Mouse (Mus musculus): Measurements from ENCODE around the gene Zfp804a. TPM values are rescaled to one million over a fixed set of nuclear protein-coding genes. Genes with fewer than 3 reads are reported as not detected.

The Zfp804a gene
- polyA plus RNA-seq, 1 experiment, result not detected

DNA sequence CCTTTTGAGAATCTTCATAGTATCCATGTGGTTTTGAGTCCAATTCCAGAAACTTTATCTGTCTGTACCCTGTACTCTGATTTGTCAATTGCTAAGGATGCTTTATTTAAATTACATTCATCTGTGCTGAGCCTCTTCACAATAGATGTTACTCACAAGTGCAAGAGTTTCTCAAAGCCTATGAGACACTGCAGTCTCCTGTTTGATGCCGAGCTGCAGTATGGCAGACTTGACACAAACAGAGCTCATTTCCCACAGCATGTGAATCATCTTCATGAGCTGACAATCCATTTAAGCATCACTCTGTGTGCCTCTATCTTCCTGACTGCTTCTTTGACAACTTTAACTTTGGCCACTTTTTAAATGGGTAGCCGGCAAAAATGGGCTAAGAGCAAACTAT, 60.6 kb downstream of the Zfp804a start:
- Histone ChIP-seq H3K27ac (ENCODE audit: insufficient read depth, low read length) (no peak overlapping the region), H3K27me3 (ENCODE audit: control insufficient read depth, insufficient read depth, low read length, poor library complexity, severe bottlenecking) (no peaks in the 10 kb centered on the region)
- TF ChIP-seq POLR2A (IDR thresholded peaks at IDR 0.05; ENCODE audit: insufficient read depth, low read length) (no peak), CTCF (IDR thresholded peaks at IDR 0.05; ENCODE audit: low read depth, low read length) (no peak), EP300 (IDR thresholded peaks at IDR 0.05; ENCODE audit: insufficient read depth, low read depth, low read length) (no peak)

DNA sequence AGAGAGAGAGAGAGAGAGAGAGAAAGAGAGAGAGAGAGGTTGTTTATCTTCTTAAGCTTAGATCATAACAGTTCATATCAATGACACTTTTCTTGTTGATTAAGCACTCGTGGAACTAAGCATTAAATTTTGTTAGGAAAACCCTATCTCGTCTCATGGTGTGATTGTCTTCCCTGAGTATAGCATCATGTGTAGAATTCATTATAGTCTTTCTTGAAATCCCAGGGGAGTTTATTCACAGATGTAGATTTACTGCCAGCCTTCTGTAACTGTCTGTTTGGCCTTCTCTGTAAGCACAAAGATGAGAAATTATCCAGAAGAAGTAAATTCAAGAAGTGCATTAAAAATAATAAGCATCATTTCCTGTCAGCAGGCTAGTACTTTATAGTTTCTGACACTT, 66.6 kb downstream of the Zfp804a start:
- no peak overlapping the region for H3K9ac ChIP-seq (ENCODE audit: low read depth, poor library complexity, severe bottlenecking)
- no peaks in the 10 kb centered on the region for H3K36me3 ChIP-seq (ENCODE audit: control insufficient read depth, insufficient read depth, low read length, poor library complexity, severe bottlenecking)
- H3K27me3 ChIP-seq (ENCODE audit: control insufficient read depth, insufficient read depth, low read length, poor library complexity, severe bottlenecking), result no peaks in the 10 kb centered on the region
- TF ChIP-seq CTCF (IDR thresholded peaks at IDR 0.05; ENCODE audit: low read depth, low read length), result no peak
- TF ChIP-seq POLR2A (IDR thresholded peaks at IDR 0.05; ENCODE audit: insufficient read depth, low read length), result no peak
- TF ChIP-seq EP300 (IDR thresholded peaks at IDR 0.05; ENCODE audit: insufficient read depth, low read depth, low read length), result no peak
- H3K9me3 ChIP-seq (replicated peaks; ENCODE audit: control insufficient read depth, insufficient read depth, low read length, poor library complexity, severe bottlenecking), result no peaks in the 10 kb centered on the region
- H3K4me1 ChIP-seq (ENCODE audit: control insufficient read depth, insufficient read depth, low read length), result no peaks in the 10 kb centered on the region
- no peak overlapping the region for H3K27ac ChIP-seq (ENCODE audit: insufficient read depth, low read length)
- no peak overlapping the region for H3K4me3 ChIP-seq (ENCODE audit: low read depth, low read length)

More for the DNA sequence above, 60.6 kb downstream of the Zfp804a start:
- H3K4me1 ChIP-seq (ENCODE audit: control insufficient read depth, insufficient read depth, low read length), result no peaks in the 10 kb centered on the region
- H3K36me3 ChIP-seq (ENCODE audit: control insufficient read depth, insufficient read depth, low read length, poor library complexity, severe bottlenecking), result no peaks in the 10 kb centered on the region
- H3K9me3 ChIP-seq (replicated peaks; ENCODE audit: control insufficient read depth, insufficient read depth, low read length, poor library complexity, severe bottlenecking), result no peaks in the 10 kb centered on the region
- H3K9ac ChIP-seq (ENCODE audit: low read depth, poor library complexity, severe bottlenecking), result no peak overlapping the region
- no peak overlapping the region for H3K4me3 ChIP-seq (ENCODE audit: low read depth, low read length)

DNA sequence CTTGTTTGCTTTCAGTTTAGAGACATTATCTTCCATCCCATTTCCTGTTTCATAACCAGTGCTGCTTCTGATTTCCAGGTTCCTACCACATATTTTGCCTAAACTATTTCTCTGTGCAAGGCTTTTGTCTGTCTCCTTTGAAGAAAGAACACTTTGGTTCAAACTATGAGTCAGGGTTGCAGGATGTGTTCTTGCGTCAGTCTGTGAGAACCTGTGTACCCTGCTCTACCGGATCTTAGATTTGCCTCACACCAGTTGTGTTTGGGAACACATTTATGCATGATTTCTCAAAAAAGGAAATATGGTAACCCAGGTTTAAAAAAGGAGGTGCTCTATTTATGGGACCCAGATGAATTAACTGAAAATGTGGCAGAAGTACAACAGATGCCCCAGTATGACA, 125.7 kb downstream of the Zfp804a start:
- no peak for TF ChIP-seq POLR2A (IDR thresholded peaks at IDR 0.05; ENCODE audit: insufficient read depth, low read length)
- no peak for TF ChIP-seq CTCF (IDR thresholded peaks at IDR 0.05; ENCODE audit: low read depth, low read length)
- TF ChIP-seq EP300 (IDR thresholded peaks at IDR 0.05; ENCODE audit: insufficient read depth, low read depth, low read length), result no peak
- no peaks in the 10 kb centered on the region for H3K4me1 ChIP-seq (ENCODE audit: control insufficient read depth, insufficient read depth, low read length)

DNA sequence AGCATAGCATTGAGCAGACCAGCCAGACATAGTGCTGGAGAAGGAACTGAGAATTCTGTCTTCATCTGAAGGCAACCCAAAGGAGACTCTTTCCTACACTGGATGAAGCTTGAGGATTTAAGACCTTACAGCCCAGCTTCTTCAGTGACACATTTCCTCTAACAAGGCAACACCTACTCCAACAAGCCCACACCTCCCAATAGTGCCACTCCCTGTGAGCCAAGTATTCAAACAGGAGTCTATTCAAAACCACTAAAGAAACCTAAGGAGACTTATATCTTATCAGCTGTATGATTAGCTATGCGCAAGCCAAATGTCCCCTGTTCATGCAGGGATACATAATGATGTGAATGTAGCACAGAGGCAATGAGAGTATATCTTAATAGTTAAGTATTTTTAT, 128.0 kb downstream of the Zfp804a start:
- no peak overlapping the region for H3K27ac ChIP-seq (ENCODE audit: insufficient read depth, low read length)
- no peak overlapping the region for H3K9ac ChIP-seq (ENCODE audit: low read depth, poor library complexity, severe bottlenecking)
- no peak for TF ChIP-seq EP300 (IDR thresholded peaks at IDR 0.05; ENCODE audit: insufficient read depth, low read depth, low read length)
- no peak for TF ChIP-seq POLR2A (IDR thresholded peaks at IDR 0.05; ENCODE audit: insufficient read depth, low read length)
- no peak for TF ChIP-seq CTCF (IDR thresholded peaks at IDR 0.05; ENCODE audit: low read depth, low read length)
- no peaks in the 10 kb centered on the region for H3K4me1 ChIP-seq (ENCODE audit: control insufficient read depth, insufficient read depth, low read length)
- H3K4me3 ChIP-seq (ENCODE audit: low read depth, low read length), result no peak overlapping the region
- no peaks in the 10 kb centered on the region for H3K27me3 ChIP-seq (ENCODE audit: control insufficient read depth, insufficient read depth, low read length, poor library complexity, severe bottlenecking)
- H3K36me3 ChIP-seq (ENCODE audit: control insufficient read depth, insufficient read depth, low read length, poor library complexity, severe bottlenecking), result no peaks in the 10 kb centered on the region
- no peaks in the 10 kb centered on the region for H3K9me3 ChIP-seq (replicated peaks; ENCODE audit: control insufficient read depth, insufficient read depth, low read length, poor library complexity, severe bottlenecking)

More for the DNA sequence above, 125.7 kb downstream of the Zfp804a start:
- H3K4me3 ChIP-seq (ENCODE audit: low read depth, low read length), result no peak overlapping the region
- H3K9me3 ChIP-seq (replicated peaks; ENCODE audit: control insufficient read depth, insufficient read depth, low read length, poor library complexity, severe bottlenecking), result no peaks in the 10 kb centered on the region
- H3K27me3 ChIP-seq (ENCODE audit: control insufficient read depth, insufficient read depth, low read length, poor library complexity, severe bottlenecking), result no peaks in the 10 kb centered on the region
- H3K36me3 ChIP-seq (ENCODE audit: control insufficient read depth, insufficient read depth, low read length, poor library complexity, severe bottlenecking), result no peaks in the 10 kb centered on the region
- no peak overlapping the region for H3K27ac ChIP-seq (ENCODE audit: insufficient read depth, low read length)
- H3K9ac ChIP-seq (ENCODE audit: low read depth, poor library complexity, severe bottlenecking), result no peak overlapping the region

DNA sequence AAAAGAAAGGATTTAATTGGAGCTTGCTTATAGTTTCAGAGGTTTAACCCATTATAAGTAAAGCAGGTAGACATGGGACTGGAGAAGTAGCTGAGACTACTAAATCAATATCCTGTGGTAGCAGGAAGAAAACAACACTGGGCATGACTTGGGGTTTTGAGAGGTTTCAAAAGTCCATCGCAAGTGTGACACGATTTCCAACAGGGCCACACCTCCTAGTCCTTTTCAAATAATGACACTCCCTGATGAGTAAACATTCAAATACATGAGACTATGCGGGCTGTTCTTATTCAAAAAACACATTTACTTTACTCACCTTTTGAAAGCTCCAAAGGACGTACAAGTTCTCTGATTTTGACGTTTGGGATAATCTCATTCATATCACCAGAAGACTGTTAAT, 146.9 kb downstream of the Zfp804a start:
- H3K4me1 ChIP-seq (ENCODE audit: control insufficient read depth, insufficient read depth, low read length), result no peaks in the 10 kb centered on the region
- H3K36me3 ChIP-seq (ENCODE audit: control insufficient read depth, insufficient read depth, low read length, poor library complexity, severe bottlenecking), result no peaks in the 10 kb centered on the region
- 0 out of 2 replicates have a peak, but pooled peaks cover 2% of the 10 kb centered on the region for H3K9me3 ChIP-seq (replicated peaks; ENCODE audit: control insufficient read depth, insufficient read depth, low read length, poor library complexity, severe bottlenecking)
- no peak overlapping the region for H3K9ac ChIP-seq (ENCODE audit: low read depth, poor library complexity, severe bottlenecking)
- no peaks in the 10 kb centered on the region for H3K27me3 ChIP-seq (ENCODE audit: control insufficient read depth, insufficient read depth, low read length, poor library complexity, severe bottlenecking)
- TF ChIP-seq CTCF (IDR thresholded peaks at IDR 0.05; ENCODE audit: low read depth, low read length), result no peak
- H3K4me3 ChIP-seq (ENCODE audit: low read depth, low read length), result no peak overlapping the region
- H3K27ac ChIP-seq (ENCODE audit: insufficient read depth, low read length), result no peak overlapping the region

DNA sequence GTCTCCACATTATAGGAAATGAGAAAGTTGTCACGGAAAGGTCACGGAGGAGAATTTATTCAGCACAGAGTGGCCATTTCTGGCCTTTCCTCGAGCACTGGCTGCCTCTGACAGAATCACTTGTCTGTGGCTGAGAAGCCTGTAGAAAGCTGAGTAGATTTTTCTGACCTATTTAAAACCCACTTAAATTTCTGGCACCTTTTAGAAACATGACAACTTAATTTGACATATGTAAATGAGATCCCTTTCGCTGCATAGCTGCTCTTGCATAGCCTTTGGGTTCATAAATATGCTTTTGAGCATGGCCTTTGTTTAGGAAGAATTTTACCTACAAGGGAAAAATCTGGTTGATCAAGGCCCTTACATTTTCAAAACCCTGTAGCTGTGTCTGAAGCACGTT, 147.6 kb downstream of the Zfp804a start:
- Histone ChIP-seq H3K36me3 (ENCODE audit: control insufficient read depth, insufficient read depth, low read length, poor library complexity, severe bottlenecking) (no peaks in the 10 kb centered on the region), H3K9ac (ENCODE audit: low read depth, poor library complexity, severe bottlenecking) (no peak overlapping the region), H3K4me3 (ENCODE audit: low read depth, low read length) (no peak overlapping the region), H3K27ac (ENCODE audit: insufficient read depth, low read length) (no peak overlapping the region), H3K9me3 (replicated peaks; ENCODE audit: control insufficient read depth, insufficient read depth, low read length, poor library complexity, severe bottlenecking) (0 out of 2 replicates have a peak, but pooled peaks cover 2% of the 10 kb centered on the region), H3K4me1 (ENCODE audit: control insufficient read depth, insufficient read depth, low read length) (no peaks in the 10 kb centered on the region), H3K27me3 (ENCODE audit: control insufficient read depth, insufficient read depth, low read length, poor library complexity, severe bottlenecking) (no peaks in the 10 kb centered on the region)
- no peak for TF ChIP-seq EP300 (IDR thresholded peaks at IDR 0.05; ENCODE audit: insufficient read depth, low read depth, low read length)
- no peak for TF ChIP-seq POLR2A (IDR thresholded peaks at IDR 0.05; ENCODE audit: insufficient read depth, low read length)
- TF ChIP-seq CTCF (IDR thresholded peaks at IDR 0.05; ENCODE audit: low read depth, low read length), result no peak
